Mouse (Mus musculus) MEL (cell line): ENCODE measurements at regions not wholly inside any gene's neighbourhood (a gene's known extent, or its start where the extent isn't known, plus 50 kb on each side); places are given as distances from the start of the nearest gene placed in this dataset.

Source experiments
- DNase-seq: peaks from one replicate; pipeline ENCODE4 v3.0.0; 2011; ENCODE audit warnings: low read depth, low spot score
- H3K27ac ChIP-seq: 2 replicates; pipeline ENCODE4 v1.5.1; 2012; ENCODE audit warnings: low read depth, mild to moderate bottlenecking, control low read depth, low read length, moderate library complexity; ENCODE audit not compliant: control insufficient read depth
- H3K27me3 ChIP-seq, 2 experiments: fragments of 150-350 bp in 1 of 2; sonication (generic) in 1 of 2; 2 replicates each; pipeline ENCODE4 v1.6.1; 2012; ENCODE audit warnings: low read length in 2 of 2, mild to moderate bottlenecking in 2 of 2, improper control_type of control experiment in 1 of 2, moderate library complexity in 1 of 2; ENCODE audit not compliant: insufficient read depth in 2 of 2, control insufficient read depth in 1 of 2
- H3K36me3 ChIP-seq, 2 experiments: 2 replicates each; pipeline ENCODE4 v1.6.1; 2012 to 2014; ENCODE audit warnings: low read length in 2 of 2, improper control_type of control experiment in 1 of 2, inconsistent platforms in 1 of 2, mild to moderate bottlenecking in 1 of 2; ENCODE audit not compliant: insufficient read depth in 2 of 2, control insufficient read depth in 1 of 2
- H3K4me1 ChIP-seq, 2 experiments: fragments of 150-350 bp in 1 of 2; sonication (generic) in 1 of 2; 2 replicates each; pipeline ENCODE4 v1.6.1; 2012; ENCODE audit warnings: low read length in 2 of 2, improper control_type of control experiment in 1 of 2, mild to moderate bottlenecking in 1 of 2; ENCODE audit not compliant: insufficient read depth in 2 of 2, control insufficient read depth in 1 of 2
- H3K4me3 ChIP-seq, 2 experiments: fragments of 150-350 bp in 1 of 2; sonication (generic) in 1 of 2; 2 replicates each; pipeline ENCODE4 v1.5.1; 2012; ENCODE audit warnings: low read depth in 2 of 2, low read length in 2 of 2, mild to moderate bottlenecking in 2 of 2, moderate library complexity in 2 of 2, control low read depth in 1 of 2, improper control_type of control experiment in 1 of 2; ENCODE audit not compliant: control insufficient read depth in 1 of 2, insufficient read depth in 1 of 2
- H3K79me2 ChIP-seq: 2 replicates; pipeline ENCODE4 v1.6.1; 2012; ENCODE audit warnings: mild to moderate bottlenecking, low read length, moderate library complexity; ENCODE audit not compliant: control insufficient read depth, poor library complexity, insufficient read depth
- H3K9ac ChIP-seq: 2 replicates; pipeline ENCODE4 v1.6.1; 2012; ENCODE audit warnings: low read depth, mild to moderate bottlenecking, control low read depth, low read length, moderate library complexity; ENCODE audit not compliant: control insufficient read depth, poor library complexity, severe bottlenecking
- H3K9me3 ChIP-seq: fragments of 150-350 bp; sonication (generic); replicated peaks from 2 replicates; pipeline ENCODE4 v1.6.1; 2012; ENCODE audit warnings: mild to moderate bottlenecking, low read length, improper control_type of control experiment, moderate library complexity; ENCODE audit not compliant: insufficient read depth
- CHD1 ChIP-seq: IDR thresholded peaks from 2 replicates; pipeline ENCODE4 v1.6.1; 2012; ENCODE audit warnings: low read depth, mild to moderate bottlenecking, inconsistent platforms, low read length, improper control_type of control experiment
- CHD2 ChIP-seq: IDR thresholded peaks from 2 replicates; pipeline ENCODE4 v1.6.1; 2011; ENCODE audit warnings: low read length, improper control_type of control experiment
- E2F4 ChIP-seq: IDR thresholded peaks from 2 replicates; pipeline ENCODE4 v1.6.1; 2011; ENCODE audit warnings: low read depth, low read length, improper control_type of control experiment, borderline replicate concordance
- ELF1 ChIP-seq: IDR thresholded peaks from 2 replicates; pipeline ENCODE4 v1.6.1; 2014; ENCODE audit warnings: low read depth, mild to moderate bottlenecking, inconsistent platforms, low read length, improper control_type of control experiment, moderate library complexity
- GATA1 ChIP-seq: IDR thresholded peaks from 2 replicates; pipeline ENCODE4 v1.6.1; 2011; ENCODE audit warnings: low read depth, low read length, improper control_type of control experiment
- HCFC1 ChIP-seq: IDR thresholded peaks from 2 replicates; pipeline ENCODE4 v1.6.1; 2012; ENCODE audit warnings: low read depth, mild to moderate bottlenecking, inconsistent platforms, low read length, improper control_type of control experiment, moderate library complexity
- KAT2A ChIP-seq: conservative IDR thresholded peaks from 2 replicates; pipeline ENCODE4 v1.6.1; 2012; ENCODE audit warnings: low read depth, low read length, improper control_type of control experiment, inconsistent platforms
- MAFK ChIP-seq: IDR thresholded peaks from 2 replicates; pipeline ENCODE4 v1.6.1; 2011; ENCODE audit warnings: low read depth, mild to moderate bottlenecking, low read length, improper control_type of control experiment, borderline replicate concordance
- MAX ChIP-seq: IDR thresholded peaks from 2 replicates; pipeline ENCODE4 v1.6.1; 2011; ENCODE audit warnings: low read length, improper control_type of control experiment
- MAZ ChIP-seq: IDR thresholded peaks from 2 replicates; pipeline ENCODE4 v1.6.1; 2012; ENCODE audit warnings: low read depth, mild to moderate bottlenecking, inconsistent platforms, low read length, improper control_type of control experiment
- MEF2A ChIP-seq: IDR thresholded peaks from 2 replicates; pipeline ENCODE4 v1.6.1; 2014; ENCODE audit warnings: low read depth, mild to moderate bottlenecking, inconsistent platforms, low read length, improper control_type of control experiment; ENCODE audit not compliant: poor library complexity, insufficient replicate concordance, severe bottlenecking; ENCODE audit errors: extremely low read depth
- MYC ChIP-seq: IDR thresholded peaks from 2 replicates; pipeline ENCODE4 v1.6.1; 2011; ENCODE audit warnings: low read depth, mild to moderate bottlenecking, low read length, improper control_type of control experiment, moderate library complexity
- NELFE ChIP-seq: IDR thresholded peaks from 2 replicates; pipeline ENCODE4 v1.6.1; 2011; ENCODE audit warnings: low read depth, low read length, improper control_type of control experiment
- NRF1 ChIP-seq: IDR thresholded peaks from 2 replicates; pipeline ENCODE4 v1.6.1; 2014; ENCODE audit warnings: low read depth, mild to moderate bottlenecking, inconsistent platforms, low read length, improper control_type of control experiment, moderate library complexity; ENCODE audit not compliant: poor library complexity, insufficient read depth, severe bottlenecking
- SMC3 ChIP-seq: IDR thresholded peaks from 2 replicates; pipeline ENCODE4 v1.6.1; 2011; ENCODE audit warnings: low read depth, low read length, improper control_type of control experiment
- TBP ChIP-seq: IDR thresholded peaks from 2 replicates; pipeline ENCODE4 v1.8.0; 2011; ENCODE audit warnings: low read depth, low read length, improper control_type of control experiment
- TCF12 ChIP-seq: IDR thresholded peaks from 2 replicates; pipeline ENCODE4 v1.6.1; 2014; ENCODE audit warnings: low read depth, mild to moderate bottlenecking, inconsistent platforms, low read length, improper control_type of control experiment, moderate library complexity
- UBTF ChIP-seq: IDR thresholded peaks from 2 replicates; pipeline ENCODE4 v1.6.1; 2012; ENCODE audit warnings: low read depth, mild to moderate bottlenecking, inconsistent platforms, low read length, improper control_type of control experiment, moderate library complexity, borderline replicate concordance; ENCODE audit not compliant: insufficient read depth
- USF1 ChIP-seq: IDR thresholded peaks from 2 replicates; pipeline ENCODE4 v1.6.1; 2014; ENCODE audit warnings: low read depth, mild to moderate bottlenecking, inconsistent platforms, low read length, improper control_type of control experiment, moderate library complexity
- ZC3H11A ChIP-seq: IDR thresholded peaks from 2 replicates; pipeline ENCODE4 v1.6.1; 2012; ENCODE audit warnings: low read depth, mild to moderate bottlenecking, inconsistent platforms, low read length, improper control_type of control experiment
- ZMIZ1 ChIP-seq: IDR thresholded peaks from 2 replicates; pipeline ENCODE4 v1.6.1; 2012; ENCODE audit warnings: low read depth, mild to moderate bottlenecking, inconsistent platforms, low read length, improper control_type of control experiment, moderate library complexity
- ZNF384 ChIP-seq: IDR thresholded peaks from 2 replicates; pipeline ENCODE4 v1.6.1; 2012; ENCODE audit warnings: low read depth, mild to moderate bottlenecking, inconsistent platforms, low read length, improper control_type of control experiment

GRCm38 (mm10) chr8:107657741-107658140, 69.5 kb upstream of the Psmd7 start:
- no peak for DNase-seq
- Histone ChIP-seq H3K9me3 (no peaks in the 10 kb centered on the region), H3K27ac (no peak overlapping the region)
- TF ChIP-seq E2F4 (no peak), ZC3H11A (no peak), NELFE (no peak), HCFC1 (no peak), ZNF384 (no peak), GATA1 (no peak), TCF12 (no peak), KAT2A (no peak)
- TF ChIP-seq, all 39 proteins: peak for 0
- Histone ChIP-seq H3K4me3 (no peak overlapping the region), H3K27me3 (no peaks in the 10 kb centered on the region), H3K4me1 (no peaks in the 10 kb centered on the region), H3K9ac (no peak overlapping the region), H3K36me3 (no peaks in the 10 kb centered on the region), H3K79me2 (no peaks in the 10 kb centered on the region)

- no peak overlapping the region for H3K4me3 ChIP-seq
- H3K27me3 ChIP-seq = no peaks in the 10 kb centered on the region
- H3K27ac ChIP-seq = no peak overlapping the region
- TF ChIP-seq HCFC1 (no peak), MAZ (no peak), E2F4 (no peak), GATA1 (no peak), TBP (no peak)
- H3K36me3 ChIP-seq = no peaks in the 10 kb centered on the region
- H3K9me3 ChIP-seq = no peaks in the 10 kb centered on the region
- H3K79me2 ChIP-seq = no peaks in the 10 kb centered on the region
- no peak overlapping the region for H3K9ac ChIP-seq
- H3K4me1 ChIP-seq = no peaks in the 10 kb centered on the region
- no peak for DNase-seq
These were observed 70.1 kb upstream of the Psmd7 start for GRCm38 (mm10) chr8:107658386-107658785.

GRCm38 (mm10) chr8:107660624-107661023, 72.4 kb upstream of the Psmd7 start:
- Histone ChIP-seq H3K9ac (no peak overlapping the region), H3K4me1 (no peaks in the 10 kb centered on the region), H3K27me3 (no peaks in the 10 kb centered on the region), H3K79me2 (no peaks in the 10 kb centered on the region), H3K36me3 (no peaks in the 10 kb centered on the region), H3K27ac (no peak overlapping the region), H3K4me3 (no peak overlapping the region), H3K9me3 (no peaks in the 10 kb centered on the region)
- no peak for TF ChIP-seq CHD1
- no peak for TF ChIP-seq CHD2
- no peak for TF ChIP-seq ELF1
- TF ChIP-seq GATA1 = no peak
- TF ChIP-seq USF1 = no peak
- no peak for TF ChIP-seq TBP
- no peak for TF ChIP-seq UBTF
- TF ChIP-seq KAT2A = no peak
- no peak for TF ChIP-seq ZC3H11A
- TF ChIP-seq MAFK = no peak
- no peak for TF ChIP-seq MEF2A
- no peak for TF ChIP-seq ZMIZ1
- no peak for TF ChIP-seq SMC3
- no peak for TF ChIP-seq MAX
- TF ChIP-seq MYC = no peak
- no peak for TF ChIP-seq NRF1
- no peak for DNase-seq
